Mouse (Mus musculus): ENCODE measurements at regions not wholly inside any gene's neighbourhood (a gene's known extent, or its start where the extent isn't known, plus 50 kb on each side); places are given as distances from the start of the nearest gene placed in this dataset.
"Not testable (repeated sequence)": the region's sequence is repeated elsewhere in the genome, so short reads cannot be mapped to it uniquely, and the experiment has no call there.

DNA sequence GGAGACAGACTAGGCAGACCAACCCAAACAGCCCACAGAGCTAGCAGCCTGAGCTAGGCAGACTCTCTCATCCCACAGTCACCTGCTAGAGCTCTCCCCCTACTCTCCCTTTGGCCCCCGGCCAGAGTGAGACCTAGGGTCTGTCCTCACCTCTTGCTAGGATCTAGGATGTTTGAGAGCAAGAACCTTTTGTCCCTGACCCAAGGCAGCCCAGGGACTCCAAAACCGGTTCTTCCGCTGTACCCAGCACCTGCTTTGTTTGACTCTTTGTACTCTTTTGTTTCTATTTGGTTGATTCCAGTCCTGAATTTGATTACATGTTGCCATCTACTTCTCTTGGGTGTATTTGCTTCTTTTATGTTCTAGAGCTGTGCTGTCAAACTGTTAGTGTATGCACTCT is 75.3 kb downstream of the H60c start:
- DNase-seq: no peak
- intact Hi-C loops (cut with DNase I): no loop called here

DNA sequence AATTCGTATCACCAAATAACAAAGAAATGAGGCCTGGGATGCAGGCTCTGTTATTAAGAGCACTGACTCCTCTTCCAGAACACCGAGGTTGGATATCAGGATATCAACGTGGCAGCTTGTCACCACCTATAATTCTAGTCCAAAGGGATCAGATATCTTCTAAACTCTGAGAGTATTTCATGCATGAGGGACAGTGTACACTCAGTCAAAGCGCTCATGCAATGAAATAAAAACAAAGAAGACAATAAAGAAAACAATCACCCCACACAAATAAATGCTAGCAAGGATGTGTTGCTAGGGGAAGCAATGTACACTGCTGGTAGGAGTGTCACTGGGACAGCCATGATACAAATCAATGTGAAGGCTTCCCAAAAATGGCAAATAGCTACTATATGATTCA is 79.2 kb downstream of the H60c start:
- intact Hi-C loops (cut with DNase I): no loop called here
- DNase-seq: no peak

DNA sequence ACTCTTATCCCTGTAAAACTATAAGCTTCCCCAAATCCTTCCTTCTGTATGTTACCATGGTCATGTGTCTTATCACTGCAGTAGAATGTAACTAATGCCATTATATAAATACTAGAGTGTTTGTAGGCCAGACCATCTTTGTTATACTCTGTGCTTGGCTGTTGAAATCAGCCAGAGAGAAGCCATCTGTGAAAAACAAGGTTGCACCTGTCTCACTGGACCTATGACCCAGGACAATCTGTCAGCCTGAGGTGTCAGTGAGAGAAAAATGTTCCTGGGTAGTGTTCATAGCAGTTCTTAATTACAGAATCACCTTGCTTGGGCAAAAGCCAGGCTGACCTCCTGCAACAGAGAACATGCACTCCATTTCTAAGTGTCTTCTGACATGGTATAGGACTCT is 87.5 kb downstream of the H60c start:
- no peak for DNase-seq
- intact Hi-C loops (cut with DNase I): no loop called here

DNA sequence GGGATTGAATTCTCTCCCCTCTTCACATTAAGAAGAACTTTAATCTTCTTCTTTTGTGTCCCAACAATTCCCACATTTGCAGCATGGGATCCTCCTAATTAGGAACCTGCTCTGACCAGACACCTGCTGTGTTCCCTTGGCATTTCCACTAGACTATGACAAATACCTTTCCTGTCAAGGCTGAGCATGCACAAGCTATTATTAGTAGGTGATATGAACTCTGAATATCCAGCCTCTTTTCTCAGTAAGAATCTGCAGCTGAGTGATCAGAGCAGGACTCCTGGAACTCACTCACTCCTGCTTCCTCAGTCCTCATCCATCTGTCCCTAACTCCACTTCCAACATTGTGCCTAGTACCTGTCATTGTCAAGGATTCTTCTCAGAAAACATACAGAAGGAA is 94.0 kb downstream of the H60c start:
- DNase-seq: no peak
- intact Hi-C loops (cut with DNase I): no loop called here

DNA sequence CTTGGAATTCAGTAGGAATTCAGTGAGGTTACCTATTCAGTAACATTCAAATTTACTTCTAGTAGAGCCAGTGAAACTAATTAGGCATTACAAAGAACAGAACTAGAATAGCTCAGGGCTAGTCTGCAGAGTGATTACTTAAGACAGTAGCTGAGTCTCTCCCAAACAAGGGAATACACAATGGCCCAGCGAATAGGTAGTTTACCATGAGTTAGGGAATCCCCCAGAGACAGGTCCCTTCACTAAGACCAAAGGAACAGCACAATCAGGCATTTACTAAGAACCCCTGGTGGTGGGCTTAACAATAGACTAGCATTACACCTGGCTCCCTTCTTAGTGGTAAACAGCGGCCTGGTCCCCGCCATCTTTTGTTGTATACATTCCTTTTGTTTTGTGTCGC is 94.6 kb downstream of the H60c start:
- intact Hi-C loops (cut with DNase I); DNase-seq: not testable (repeated sequence)

DNA sequence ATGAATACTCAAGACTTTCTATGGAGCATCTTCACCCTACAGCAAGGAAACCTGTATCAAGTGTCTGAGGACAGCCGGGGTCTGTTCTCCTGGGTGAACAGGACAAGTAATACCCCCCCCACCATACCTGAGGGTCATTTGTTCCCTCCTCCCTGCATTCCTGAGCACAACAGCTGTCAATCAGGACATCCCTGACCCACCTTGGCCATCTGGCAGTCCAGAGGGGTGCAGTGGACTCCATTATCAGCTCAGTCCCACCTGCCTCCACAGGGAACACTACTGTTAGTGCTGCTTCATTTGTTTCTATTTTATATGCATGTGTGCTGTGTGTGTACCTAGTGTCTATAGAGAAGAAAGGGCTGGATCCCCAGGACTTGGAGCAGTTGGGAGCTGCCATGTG is 95.3 kb downstream of the H60c start:
- intact Hi-C loops (cut with DNase I): no loop called here
- DNase-seq: no peak

DNA sequence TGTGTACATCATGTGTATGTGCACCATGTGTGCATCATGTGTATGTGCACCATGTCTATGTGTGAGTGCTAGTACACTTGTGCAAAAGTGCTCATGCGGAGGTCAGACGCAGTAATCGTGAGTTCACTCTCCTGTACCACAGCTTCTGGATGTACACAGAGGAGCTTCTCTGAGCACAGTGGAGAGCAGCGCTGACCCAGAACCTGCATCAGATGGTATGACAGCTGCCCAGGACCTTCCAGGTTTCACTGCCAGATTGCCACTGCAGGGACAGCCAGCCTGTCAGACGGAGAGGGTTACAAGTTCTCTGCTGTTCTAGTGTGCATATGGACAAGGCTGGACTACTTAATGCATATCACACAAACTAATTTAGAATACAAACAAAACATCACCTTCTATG is 96.2 kb downstream of the H60c start:
- intact Hi-C loops (cut with DNase I): no loop called here
- DNase-seq: no peak

DNA sequence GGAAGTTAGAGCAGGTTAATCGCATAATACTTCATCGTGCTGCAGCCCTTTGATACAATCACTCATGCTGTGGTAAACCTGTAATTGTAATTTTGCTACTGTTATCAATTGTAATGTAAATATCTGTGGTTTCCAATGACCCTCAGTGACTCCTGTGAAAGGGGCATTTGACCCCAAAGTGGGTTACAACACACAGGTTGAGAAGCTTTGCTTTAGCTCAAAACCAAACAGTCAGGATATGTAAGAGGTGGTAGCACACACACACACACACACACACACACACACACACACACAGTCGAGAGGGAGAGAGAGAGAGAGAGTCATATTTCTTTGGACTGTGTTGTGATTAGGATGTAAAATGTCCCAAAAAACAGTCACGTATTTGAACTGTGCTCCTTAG is 112.0 kb downstream of the H60c start:
- intact Hi-C loops (cut with DNase I): no loop called here
- no peak for DNase-seq

DNA sequence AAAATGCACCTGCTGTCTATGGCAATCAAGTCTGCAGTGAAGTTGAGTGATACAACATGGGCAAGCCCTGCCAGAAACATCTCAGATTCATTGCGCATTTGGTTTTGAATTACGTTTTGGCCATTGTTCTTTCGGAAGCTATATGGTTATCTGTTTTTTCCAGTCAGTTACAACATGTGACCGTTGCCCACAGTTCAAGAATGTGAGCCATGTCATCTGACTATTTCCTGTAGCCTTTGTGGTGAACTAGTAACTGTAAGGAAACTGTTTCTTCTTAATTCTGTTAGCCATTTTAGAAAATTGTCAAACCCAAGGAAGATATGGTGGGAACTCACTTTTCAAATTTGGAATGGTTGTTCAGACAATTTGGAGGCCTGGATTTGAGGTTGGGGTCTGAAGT is 119.4 kb downstream of the H60c start:
- intact Hi-C loops (cut with DNase I): no loop called here
- no peak for DNase-seq

DNA sequence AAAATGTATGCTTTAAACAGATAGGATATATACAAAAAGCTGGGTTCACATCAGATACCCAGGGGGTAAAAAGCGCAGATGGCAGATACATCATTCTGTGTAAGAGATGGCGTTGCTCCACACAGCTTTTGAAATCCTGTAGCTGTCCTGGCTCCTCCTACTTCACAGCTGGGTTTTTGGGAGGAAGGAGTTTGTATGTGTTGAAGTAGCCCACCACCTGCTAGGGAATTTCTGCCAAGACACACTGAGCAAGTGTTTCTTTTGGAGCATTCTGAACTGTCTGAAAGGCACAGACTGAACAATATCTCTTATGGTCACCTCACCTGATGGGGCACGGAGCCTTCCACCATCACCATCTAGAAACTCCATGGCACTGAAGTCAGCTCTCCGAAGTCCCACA is 128.3 kb downstream of the H60c start:
- intact Hi-C loops (cut with DNase I): no loop called here
- no peak for DNase-seq

DNA sequence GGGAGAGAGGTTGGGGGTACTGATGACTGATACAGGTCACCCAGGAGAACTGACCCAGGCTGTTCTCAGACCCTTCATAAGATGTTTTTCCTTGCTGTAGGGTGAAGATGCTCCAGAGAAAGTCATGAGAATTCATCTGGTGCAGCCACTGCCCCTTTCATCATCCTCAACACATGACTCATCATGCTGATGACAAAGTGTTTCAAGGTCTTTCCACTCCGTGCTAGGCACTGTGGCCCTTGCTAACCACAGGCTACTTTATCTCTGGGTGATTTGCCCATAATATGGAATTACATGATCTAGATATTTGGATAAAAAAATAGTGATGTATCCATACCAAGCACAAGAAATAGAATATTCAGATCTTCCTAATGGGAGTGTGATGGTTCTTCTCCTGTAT is 140.1 kb downstream of the H60c start:
- DNase-seq: no peak
- intact Hi-C loops (cut with DNase I): no loop called here

DNA sequence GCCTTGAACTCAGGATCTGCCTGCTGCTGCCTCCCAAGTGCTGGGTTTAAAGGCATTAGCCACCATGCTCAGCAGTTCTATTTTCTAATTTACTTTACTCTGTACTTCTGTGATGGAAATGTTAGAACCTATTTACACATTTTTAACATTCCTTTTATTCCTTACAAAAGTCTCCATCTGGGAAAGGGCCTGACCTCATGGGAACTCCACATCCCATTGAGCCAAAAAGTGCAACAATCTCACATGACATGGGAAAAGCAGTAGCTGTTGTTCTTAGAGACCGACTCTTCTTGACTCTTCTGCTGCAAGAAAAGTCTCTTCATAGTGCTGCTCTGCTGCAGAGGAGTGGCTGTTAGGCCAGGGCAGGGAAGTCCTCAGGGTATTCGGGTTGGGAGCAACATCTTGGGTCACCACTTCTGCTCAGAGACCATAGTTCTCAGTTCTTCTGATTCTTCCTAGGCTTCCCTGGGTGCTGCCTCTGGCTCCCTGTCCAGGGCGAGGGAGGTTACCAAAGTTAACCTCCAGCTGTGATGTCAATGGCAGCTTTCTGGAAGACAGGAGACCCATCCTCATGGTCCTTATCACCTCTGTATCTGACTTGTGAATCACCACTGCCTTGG is 150.0 kb downstream of the H60c start:
- intact Hi-C loops (cut with DNase I): no loop called here
- DNase-seq: no peak

DNA sequence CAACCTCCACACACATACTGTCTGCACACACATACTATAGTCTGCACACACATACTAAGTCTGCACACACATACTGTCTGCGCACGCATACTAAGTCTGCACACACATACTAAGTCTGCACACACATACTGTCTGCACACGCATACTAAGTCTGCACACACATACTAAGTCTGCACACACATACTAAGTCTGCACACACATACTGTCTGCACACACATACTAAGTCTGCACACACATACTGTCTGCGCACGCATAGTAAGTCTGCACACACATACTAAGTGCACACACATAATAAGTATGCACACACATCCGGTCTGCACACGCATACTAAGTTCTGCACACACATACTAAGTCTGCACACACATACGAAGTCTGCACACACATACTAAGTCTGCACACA is 153.2 kb downstream of the H60c start:
- DNase-seq; intact Hi-C loops (cut with DNase I): not testable (repeated sequence)

DNA sequence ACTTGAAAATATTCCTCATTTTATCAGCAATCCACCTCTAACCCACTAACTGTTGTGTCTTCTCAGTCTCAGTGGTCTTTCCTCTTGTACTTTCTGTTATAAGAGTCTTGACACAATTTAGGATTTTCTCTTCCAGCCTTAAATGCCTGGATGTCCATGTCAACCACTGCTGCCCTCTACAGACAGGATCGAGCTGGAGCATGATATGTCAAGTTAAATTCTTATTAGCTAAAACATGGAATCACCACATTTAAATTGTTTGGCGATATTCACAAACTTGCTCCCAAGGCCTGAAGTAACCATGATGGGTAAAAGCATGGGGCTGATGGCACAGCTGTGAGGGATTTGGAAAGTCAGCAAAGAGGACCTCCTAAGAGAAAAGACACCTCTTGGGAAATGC is 159.6 kb downstream of the H60c start:
- intact Hi-C loops (cut with DNase I): not testable (repeated sequence)
- peak in 1 of 2 experiments; percentile 6 for DNase-seq
